Mouse (Mus musculus): Measurements from ENCODE around the gene Megf9.

Megf9 gene

GRCm38 (mm10) chr4:70521506-70522292 lies 13.1 kb downstream of the Megf9 start:
- DNase-seq: no peak

GRCm38 (mm10) chr4:70517646-70518045 lies 17.1 kb downstream of the Megf9 start:
- DNase-seq: no peak

GRCm38 (mm10) chr4:70516289-70516688 lies 18.5 kb downstream of the Megf9 start:
- no peak for DNase-seq

GRCm38 (mm10) chr4:70515514-70515913 lies 19.3 kb downstream of the Megf9 start:
- DNase-seq: no peak

GRCm38 (mm10) chr4:70509987-70510386 lies 24.8 kb downstream of the Megf9 start:
- no peak for DNase-seq

GRCm38 (mm10) chr4:70509565-70509964 lies 25.2 kb downstream of the Megf9 start:
- no peak for DNase-seq

GRCm38 (mm10) chr4:70508207-70508606 lies 26.6 kb downstream of the Megf9 start:
- DNase-seq: no peak

GRCm38 (mm10) chr4:70505951-70506350 lies 28.8 kb downstream of the Megf9 start:
- no peak for DNase-seq

- DNase-seq: no peak
These were observed 31.0 kb downstream of the Megf9 start for GRCm38 (mm10) chr4:70503827-70504226.

GRCm38 (mm10) chr4:70499285-70499684 lies 35.5 kb downstream of the Megf9 start:
- peak; percentile 1 for DNase-seq

- DNase-seq: no peak
These were observed 37.8 kb downstream of the Megf9 start for GRCm38 (mm10) chr4:70496978-70497377.

- DNase-seq: no peak
These were observed 45.0 kb downstream of the Megf9 start for GRCm38 (mm10) chr4:70489792-70490191.

- no peak for DNase-seq
These were observed 46.4 kb downstream of the Megf9 start for GRCm38 (mm10) chr4:70488415-70488814.

GRCm38 (mm10) chr4:70484134-70484533 lies 50.7 kb downstream of the Megf9 start:
- no peak for DNase-seq

- no peak for DNase-seq
These were observed 52.9 kb downstream of the Megf9 start for GRCm38 (mm10) chr4:70481931-70482330.

GRCm38 (mm10) chr4:70471398-70471797 lies 63.4 kb downstream of the Megf9 start:
- DNase-seq: no peak

- no peak for DNase-seq
These were observed 68.7 kb downstream of the Megf9 start for GRCm38 (mm10) chr4:70465921-70466689.

GRCm38 (mm10) chr4:70463302-70463701 lies 71.5 kb downstream of the Megf9 start:
- no peak for DNase-seq

- no peak for DNase-seq
These were observed 73.4 kb downstream of the Megf9 start for GRCm38 (mm10) chr4:70461416-70461815.

GRCm38 (mm10) chr4:70452161-70452560 lies 82.6 kb downstream of the Megf9 start:
- DNase-seq: no peak

- DNase-seq: peak; percentile 25
These were observed 83.0 kb downstream of the Megf9 start for GRCm38 (mm10) chr4:70451750-70452149.

GRCm38 (mm10) chr4:70449668-70450067 lies 85.1 kb downstream of the Megf9 start:
- DNase-seq: no peak

GRCm38 (mm10) chr4:70446774-70447173 lies 88.0 kb downstream of the Megf9 start:
- DNase-seq: no peak

- no peak for DNase-seq
These were observed 114.6 kb downstream of the Megf9 start for GRCm38 (mm10) chr4:70420202-70420601.

Measured in lung, postnatal 10 days (tissue).